Mouse (Mus musculus) limb, embryonic 12.5 days (tissue): ENCODE measurements around the gene Stx6. TPM values are rescaled to one million over a fixed set of nuclear protein-coding genes. Genes with fewer than 3 reads are reported as not detected.

ENCODE experiments used
- ATAC-seq: fragments of 200-750 bp; cut with Nextera tagmentation; 2 replicates; pipeline ENCODE4 v1.8.0; 2017; ENCODE audit warnings: low read depth, moderate TSS enrichment; ENCODE audit not compliant: insufficient number of reproducible peaks, insufficient read depth, low FRiP score, low TSS enrichment
- H3K27ac ChIP-seq: fragments of 300-500 bp; sonication (generic); 2 replicates; pipeline ENCODE4 v1.5.1; 2016; ENCODE audit warnings: mild to moderate bottlenecking, moderate library complexity
- H3K27me3 ChIP-seq: fragments of 300-500 bp; sonication (generic); 2 replicates; pipeline ENCODE4 v1.6.1; 2016; ENCODE audit warnings: mild to moderate bottlenecking, moderate library complexity
- H3K36me3 ChIP-seq: fragments of 300-500 bp; sonication (generic); 2 replicates; pipeline ENCODE4 v1.6.1; 2016; ENCODE audit warnings: mild to moderate bottlenecking, moderate library complexity
- H3K4me1 ChIP-seq: fragments of 300-500 bp; sonication (generic); replicated peaks from 2 replicates; pipeline ENCODE4 v1.6.1; 2016
- H3K4me2 ChIP-seq: fragments of 300-500 bp; sonication (generic); 2 replicates; pipeline ENCODE4 v1.6.1; 2016; ENCODE audit warnings: mild to moderate bottlenecking, moderate library complexity
- H3K4me3 ChIP-seq: fragments of 300-500 bp; sonication (generic); replicated peaks from 2 replicates; pipeline ENCODE4 v1.5.1; 2016; ENCODE audit warnings: mild to moderate bottlenecking
- H3K9ac ChIP-seq: fragments of 300-500 bp; sonication (generic); replicated peaks from 2 replicates; pipeline ENCODE4 v1.6.1; 2016; ENCODE audit warnings: mild to moderate bottlenecking, moderate library complexity
- H3K9me3 ChIP-seq: fragments of 300-500 bp; sonication (generic); 2 replicates; pipeline ENCODE4 v1.6.1; 2016; ENCODE audit warnings: mild to moderate bottlenecking, moderate library complexity
- WGBS: fragments of 180-500 bp; shearing (Covaris S2); methylation state at CpG from one replicate; pipeline ENCODE4 v1.1.7; 2016; 5-methylcytosine and 5-hydroxymethylcytosine counted together
- polyA plus RNA-seq: library from polyadenylated mRNA; unstranded; fragments of >200 nt; fragmentation: Nextera tagmentation; extraction: Ambion mirVana; gene quantifications from 2 replicates; pipeline ENCODE4 v1.2.1, GENCODE M21; 2016

Stx6 gene
- polyA plus RNA-seq: 112 and 113 TPM in 2 replicates

DNA sequence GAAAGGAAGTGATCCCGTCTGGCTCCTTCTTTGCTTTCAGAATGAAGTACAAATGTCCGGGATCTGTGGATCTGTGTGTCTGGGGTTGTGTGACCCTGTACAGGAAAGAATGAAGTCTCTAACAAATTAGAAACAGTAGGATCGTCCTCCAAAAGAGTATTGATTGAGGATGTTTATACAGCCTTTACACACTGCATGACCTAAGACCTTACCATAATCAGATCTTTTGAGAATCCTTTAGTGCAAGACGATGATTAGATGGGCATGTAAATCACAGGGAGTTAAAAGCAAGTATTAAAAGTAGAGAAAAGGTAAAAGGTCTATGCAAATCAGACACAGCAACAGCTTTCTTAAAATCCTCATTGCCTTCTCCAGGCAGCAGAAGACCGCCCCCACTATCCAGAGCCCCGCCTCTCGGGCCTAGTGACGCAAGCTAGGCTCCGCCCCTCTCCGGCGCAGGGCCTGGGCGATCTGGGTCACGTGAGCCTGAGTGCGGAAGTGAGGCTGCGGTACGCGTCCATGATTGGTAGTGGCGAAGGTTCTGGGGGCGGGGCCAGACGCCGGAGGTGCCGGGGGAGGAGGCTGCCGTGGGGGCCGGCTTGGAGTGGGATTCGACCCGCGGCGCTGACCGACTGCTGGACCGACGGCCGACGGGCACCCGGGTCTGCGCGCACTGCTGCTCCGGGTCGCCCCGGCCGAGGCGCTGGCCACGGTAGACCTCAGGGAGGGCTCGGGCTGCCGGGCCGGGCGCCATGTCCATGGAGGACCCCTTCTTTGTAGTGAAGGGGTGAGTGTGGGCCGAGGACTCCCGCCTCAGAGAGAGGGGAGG is at the start of gene Stx6:
Gene Stx6 (plus strand): TSS at position 575 of the 829 bp plus-strand sequence.
- peak within 1 kb of the TSS; percentile 92 for H3K27ac ChIP-seq
- peak within 1 kb of the TSS; percentile 63 for H3K4me2 ChIP-seq
- no peaks in the 10 kb centered on the region for H3K36me3 ChIP-seq
- H3K9me3 ChIP-seq: no peaks in the 10 kb centered on the region
- peak; percentile 95 for ATAC-seq
- H3K9ac ChIP-seq: peak within 1 kb of the TSS; percentile 89
- peaks cover 13% of the 10 kb centered on the region for H3K4me1 ChIP-seq
- 2% methylated on average over 46 of the region's 48 CpGs for WGBS
- H3K27me3 ChIP-seq: no peaks in the 10 kb centered on the region
- peak within 1 kb of the TSS; percentile 92 for H3K4me3 ChIP-seq

DNA sequence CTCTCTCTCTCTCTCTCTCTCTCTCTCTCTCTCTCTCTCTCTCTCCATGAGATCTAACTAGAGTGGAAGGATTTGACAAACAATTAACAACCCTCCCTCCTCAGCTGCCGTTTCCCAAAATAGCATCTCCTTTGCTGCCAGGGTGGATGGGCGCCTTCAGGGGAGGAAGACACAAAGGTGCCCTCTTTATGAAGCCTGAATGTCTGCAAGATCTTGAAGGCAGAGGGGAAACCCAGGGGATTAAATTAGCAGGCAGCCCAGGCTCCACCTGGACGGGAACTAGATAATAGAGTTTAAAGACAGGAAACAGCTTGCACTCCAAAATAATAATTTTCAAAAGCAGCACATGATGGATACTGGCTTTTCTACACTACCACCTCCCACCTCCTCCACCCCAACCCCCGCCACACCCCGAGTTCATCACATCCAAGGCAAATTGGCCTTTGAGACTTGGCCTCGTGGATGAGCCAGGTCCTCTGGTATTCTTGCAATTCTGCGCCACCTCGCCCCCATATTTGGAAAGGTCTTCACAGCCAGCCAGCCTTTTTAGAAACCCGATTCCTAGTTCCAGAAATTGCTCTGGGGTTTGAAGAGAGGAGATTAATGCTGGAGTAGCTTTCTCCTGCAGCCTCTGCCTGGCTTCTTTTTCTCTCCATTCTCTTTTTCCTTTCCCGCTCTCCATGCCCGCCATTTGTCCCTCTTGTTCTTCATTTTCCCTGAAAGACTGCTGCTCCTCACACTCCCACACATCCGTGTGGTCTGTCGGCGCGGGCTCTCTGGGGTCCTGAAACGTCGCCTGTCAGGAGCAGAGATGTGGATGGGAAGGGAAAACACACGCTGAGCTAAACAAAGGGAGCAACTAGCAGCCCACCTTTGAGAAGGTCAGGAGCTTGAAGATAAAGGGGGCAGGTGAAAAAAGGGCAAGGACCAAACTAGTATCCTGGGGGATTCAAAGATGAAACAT is 48.8 kb upstream of the Stx6 start:
- H3K9ac ChIP-seq: 0 out of 2 replicates have a peak overlapping the region, but pooled peaks have one; percentile 32
- peak overlapping the region; percentile 34 for H3K4me2 ChIP-seq
- no peaks in the 10 kb centered on the region for H3K9me3 ChIP-seq
- ATAC-seq: no peak
- H3K27me3 ChIP-seq: no peaks in the 10 kb centered on the region
- peaks cover 19% of the 10 kb centered on the region for H3K4me1 ChIP-seq
- H3K4me3 ChIP-seq: no peak overlapping the region
- WGBS: 24% methylated on average over 18 of the region's 18 CpGs
- no peaks in the 10 kb centered on the region for H3K36me3 ChIP-seq
- H3K27ac ChIP-seq: no peak overlapping the region

DNA sequence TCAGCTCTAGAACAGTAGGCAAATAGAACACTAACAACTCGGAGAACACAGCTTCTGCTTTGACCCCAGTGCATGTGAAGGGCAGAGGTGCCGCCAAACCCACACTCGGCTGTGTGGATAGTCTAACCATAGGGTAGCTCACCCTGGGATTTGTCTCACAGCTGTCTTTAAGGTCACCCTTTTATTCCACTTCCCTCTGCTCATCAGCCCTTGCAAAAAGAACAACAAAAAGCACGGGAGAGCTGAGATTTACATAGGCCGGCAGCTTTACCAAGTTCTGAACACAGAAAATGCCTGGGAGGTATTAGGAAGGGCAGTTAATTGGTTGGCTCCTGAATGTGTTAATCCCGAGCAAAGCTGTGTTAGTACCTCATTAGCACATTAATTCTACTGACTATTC is 47.0 kb upstream of the Stx6 start:
- Histone ChIP-seq H3K27ac (no peak overlapping the region), H3K27me3 (no peaks in the 10 kb centered on the region)

DNA sequence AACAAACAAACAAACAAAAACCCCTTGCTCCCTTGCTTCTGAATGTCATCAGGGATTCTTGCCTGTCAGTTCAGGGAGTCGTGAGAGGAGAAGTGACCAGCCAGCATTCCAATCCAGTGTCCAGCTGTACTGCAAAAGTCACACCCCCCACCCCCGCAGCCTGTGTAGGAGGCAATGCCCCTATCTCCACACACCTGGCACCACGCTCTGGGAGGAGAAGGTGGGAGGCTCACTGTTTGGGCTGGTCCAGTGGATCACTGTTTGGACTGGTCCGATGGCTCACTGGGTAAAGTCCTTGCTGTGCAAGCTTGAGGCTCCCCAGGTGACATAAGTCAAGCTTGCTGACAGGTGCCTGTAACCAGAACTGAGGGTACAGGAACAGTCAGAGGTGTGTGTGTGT is 46.4 kb upstream of the Stx6 start:
- Histone ChIP-seq H3K36me3 (no peaks in the 10 kb centered on the region), H3K9ac (no peak overlapping the region), H3K4me1 (peaks cover 19% of the 10 kb centered on the region), H3K27me3 (no peaks in the 10 kb centered on the region), H3K4me3 (no peak overlapping the region), H3K27ac (no peak overlapping the region), H3K4me2 (no peak overlapping the region), H3K9me3 (no peaks in the 10 kb centered on the region)
- WGBS: 43% methylated on average over 4 of the region's 4 CpGs
- no peak for ATAC-seq

More for the DNA sequence above, 47.0 kb upstream of the Stx6 start:
- H3K4me3 ChIP-seq: no peak overlapping the region
- no peak for ATAC-seq
- H3K4me1 ChIP-seq: peaks cover 19% of the 10 kb centered on the region
- WGBS: 24% methylated on average over 6 of the region's 6 CpGs
- H3K9ac ChIP-seq: no peak overlapping the region
- no peak overlapping the region for H3K4me2 ChIP-seq
- H3K9me3 ChIP-seq: no peaks in the 10 kb centered on the region
- no peaks in the 10 kb centered on the region for H3K36me3 ChIP-seq

DNA sequence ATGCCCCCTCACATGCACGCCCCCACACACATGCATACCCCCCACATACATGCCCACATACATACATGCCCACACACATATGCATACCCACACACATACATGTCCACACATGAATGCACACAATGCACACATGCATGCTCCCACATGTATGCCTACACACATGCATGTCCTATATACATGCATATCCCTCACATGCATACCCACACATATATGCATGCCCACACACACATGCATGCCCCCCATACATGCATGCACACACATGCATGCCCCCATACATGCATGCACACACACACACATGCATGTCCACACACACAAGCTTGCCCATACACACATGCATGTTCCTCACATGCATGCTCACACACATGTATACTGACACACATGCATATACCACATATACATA is 45.6 kb upstream of the Stx6 start:
- peaks cover 19% of the 10 kb centered on the region for H3K4me1 ChIP-seq
- no peak overlapping the region for H3K27ac ChIP-seq
- no peaks in the 10 kb centered on the region for H3K27me3 ChIP-seq
- ATAC-seq: no peak
- H3K4me2 ChIP-seq: no peak overlapping the region
- H3K36me3 ChIP-seq: no peaks in the 10 kb centered on the region
- H3K4me3 ChIP-seq: no peak overlapping the region
- H3K9me3 ChIP-seq: no peaks in the 10 kb centered on the region
- WGBS: 88% methylated on average over 1 of the region's 1 CpGs
- no peak overlapping the region for H3K9ac ChIP-seq

DNA sequence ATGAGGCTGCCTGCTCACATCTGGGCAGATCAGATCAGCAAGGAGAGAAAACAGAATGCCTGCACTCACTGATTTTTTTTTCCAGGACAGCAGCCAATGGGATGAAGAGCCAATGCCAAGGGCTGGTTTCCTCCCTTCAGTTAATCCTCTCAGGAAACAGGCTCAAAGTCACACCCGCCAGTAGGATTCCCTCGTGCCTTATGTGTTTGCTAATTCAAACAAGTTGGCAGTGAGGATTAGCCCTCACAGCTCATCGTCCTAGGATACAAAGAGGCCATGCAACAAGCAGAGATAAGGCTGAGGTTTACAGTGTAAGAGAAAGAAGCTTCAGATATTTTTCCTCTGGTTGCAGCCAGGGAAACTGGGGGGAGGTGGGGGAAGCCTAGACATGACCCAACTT is 44.6 kb upstream of the Stx6 start:
- H3K9me3 ChIP-seq: no peaks in the 10 kb centered on the region
- no peaks in the 10 kb centered on the region for H3K27me3 ChIP-seq
- peaks cover 12% of the 10 kb centered on the region for H3K4me1 ChIP-seq
- H3K9ac ChIP-seq: no peak overlapping the region
- no peak overlapping the region for H3K4me3 ChIP-seq
- no peak overlapping the region for H3K4me2 ChIP-seq
- ATAC-seq: no peak
- no peak overlapping the region for H3K27ac ChIP-seq
- no peaks in the 10 kb centered on the region for H3K36me3 ChIP-seq
- WGBS: 22% methylated on average over 3 of the region's 3 CpGs

DNA sequence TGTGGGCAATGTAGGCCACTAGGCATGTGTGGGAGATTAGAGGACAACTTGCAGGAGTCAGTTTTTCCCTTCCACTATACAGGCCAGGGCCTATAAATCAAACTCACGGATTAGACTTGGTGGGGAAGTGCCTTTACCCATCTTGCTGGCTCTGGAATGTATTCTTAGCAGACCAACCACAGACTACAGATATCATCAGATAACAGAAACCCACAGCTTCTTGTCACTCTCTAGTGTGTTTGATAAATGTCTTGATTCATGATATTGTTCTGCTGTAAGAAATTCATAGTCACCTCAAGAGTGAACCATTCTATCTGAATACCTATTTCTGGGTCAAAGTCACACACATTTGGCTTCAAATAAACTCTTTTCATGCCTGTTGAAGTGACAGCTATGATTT is 38.8 kb upstream of the Stx6 start:
- no peak for ATAC-seq
- Histone ChIP-seq H3K9ac (no peak overlapping the region), H3K27ac (no peak overlapping the region), H3K4me2 (no peak overlapping the region), H3K4me3 (no peak overlapping the region), H3K27me3 (no peaks in the 10 kb centered on the region), H3K9me3 (no peaks in the 10 kb centered on the region), H3K36me3 (no peaks in the 10 kb centered on the region), H3K4me1 (peaks cover 6% of the 10 kb centered on the region; the same call in 1 of the 2 replicates)
- WGBS: 57% methylated on average over 1 of the region's 1 CpGs

DNA sequence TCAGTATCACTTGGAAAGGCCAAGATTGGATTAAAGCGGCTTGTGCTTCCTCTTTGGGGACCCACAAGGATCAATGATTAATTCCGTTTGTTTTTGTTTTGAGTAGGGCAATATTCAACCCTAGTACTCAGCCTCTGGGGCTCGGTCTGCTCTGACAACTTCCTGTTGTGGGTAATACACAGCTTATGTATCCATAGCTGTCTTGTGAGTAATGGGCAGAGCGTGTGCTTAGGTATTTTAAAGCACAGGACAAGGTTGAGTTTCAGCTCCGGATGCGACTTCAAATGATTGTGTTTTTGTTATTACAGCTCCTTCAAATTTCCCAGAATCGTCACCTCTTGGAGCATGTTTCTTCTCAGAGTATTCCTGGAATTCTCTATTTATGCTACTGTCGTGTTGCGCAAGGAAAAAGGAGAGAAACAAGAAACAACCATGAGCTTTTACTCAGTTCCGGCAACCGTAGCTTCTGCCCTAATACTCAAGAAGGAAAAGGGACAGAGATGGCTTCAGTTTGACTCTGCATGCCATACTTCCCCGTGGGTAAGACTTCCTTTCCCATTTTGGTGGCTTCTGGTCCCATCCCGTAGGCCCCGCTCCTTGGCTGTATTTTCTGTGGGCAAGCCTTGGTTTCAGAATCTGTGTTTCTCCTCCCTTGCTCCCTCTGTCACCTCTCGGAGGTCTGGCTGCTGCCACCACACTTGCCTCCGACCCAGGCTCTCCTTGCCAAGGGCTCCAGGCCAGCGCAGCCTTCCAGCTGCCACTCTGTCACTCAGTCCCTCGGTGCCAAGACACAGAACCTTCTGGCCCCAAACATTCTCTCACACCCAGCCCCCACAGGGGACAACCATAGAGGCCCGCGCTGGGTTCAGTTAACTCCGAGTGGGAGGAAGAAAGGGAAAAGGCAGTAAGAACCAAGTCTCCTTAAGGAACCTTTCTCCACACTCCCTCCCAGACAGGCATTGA is 36.3 kb upstream of the Stx6 start:
- no peak overlapping the region for H3K4me3 ChIP-seq
- H3K27ac ChIP-seq: no peak overlapping the region
- no peaks in the 10 kb centered on the region for H3K9me3 ChIP-seq
- ATAC-seq: no peak
- H3K4me2 ChIP-seq: no peak overlapping the region
- H3K36me3 ChIP-seq: no peaks in the 10 kb centered on the region
- H3K9ac ChIP-seq: no peak overlapping the region
- WGBS: 81% methylated on average over 21 of the region's 21 CpGs
- peaks cover 6% of the 10 kb centered on the region; the same call in 1 of the 2 replicates for H3K4me1 ChIP-seq
- H3K27me3 ChIP-seq: no peaks in the 10 kb centered on the region

DNA sequence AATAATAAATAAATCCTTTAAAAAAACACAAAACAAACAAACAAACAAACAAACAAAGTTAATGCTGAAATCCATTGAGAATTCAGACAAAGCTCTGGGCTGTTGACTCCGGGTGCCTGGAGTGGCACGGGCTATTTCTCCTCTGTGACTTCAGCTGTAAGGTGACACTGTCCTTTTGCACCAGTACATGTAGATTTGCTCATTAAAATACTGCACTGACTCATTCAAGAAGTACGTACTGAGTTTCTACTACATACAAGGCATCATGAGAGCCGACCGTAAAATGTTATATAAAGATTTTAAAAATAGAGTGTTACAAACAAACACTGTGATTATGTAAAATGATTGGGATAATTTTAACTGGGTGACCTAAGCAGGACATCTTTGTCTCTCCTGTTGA is 34.1 kb upstream of the Stx6 start:
- WGBS: 93% methylated on average over 5 of the region's 5 CpGs

DNA sequence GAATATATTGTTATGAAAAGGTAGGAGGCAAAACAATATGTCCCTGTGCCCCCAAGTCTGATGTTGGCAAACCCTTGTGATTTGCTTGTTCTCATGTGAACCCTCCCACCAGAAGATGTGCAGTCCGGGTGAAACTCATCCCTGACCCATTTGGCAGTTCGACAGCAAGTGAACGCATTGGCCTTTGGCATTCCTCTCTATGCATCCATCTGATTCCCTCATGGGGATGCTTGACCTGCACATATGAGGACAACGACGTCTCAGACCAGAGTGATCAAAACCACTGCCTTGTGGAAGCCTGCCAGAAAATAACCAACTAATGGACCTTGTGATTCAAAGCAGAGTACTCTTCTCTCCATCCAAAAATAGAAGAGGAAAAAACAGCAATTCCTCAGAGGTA is 31.8 kb upstream of the Stx6 start:
- WGBS: 78% methylated on average over 5 of the region's 5 CpGs
- no peak overlapping the region for H3K4me2 ChIP-seq
- no peak overlapping the region for H3K9ac ChIP-seq
- no peaks in the 10 kb centered on the region for H3K36me3 ChIP-seq
- no peaks in the 10 kb centered on the region for H3K27me3 ChIP-seq
- H3K9me3 ChIP-seq: no peaks in the 10 kb centered on the region
- H3K27ac ChIP-seq: no peak overlapping the region
- no peak for ATAC-seq
- H3K4me3 ChIP-seq: no peak overlapping the region
- H3K4me1 ChIP-seq: peaks cover 6% of the 10 kb centered on the region; the same call in 1 of the 2 replicates

More for the DNA sequence above, 34.1 kb upstream of the Stx6 start:
- H3K27me3 ChIP-seq: no peaks in the 10 kb centered on the region
- no peak overlapping the region for H3K27ac ChIP-seq
- H3K36me3 ChIP-seq: no peaks in the 10 kb centered on the region
- H3K9me3 ChIP-seq: no peaks in the 10 kb centered on the region
- no peak for ATAC-seq
- H3K9ac ChIP-seq: no peak overlapping the region
- H3K4me3 ChIP-seq: no peak overlapping the region
- H3K4me1 ChIP-seq: peaks cover 6% of the 10 kb centered on the region; the same call in 1 of the 2 replicates
- H3K4me2 ChIP-seq: no peak overlapping the region
